In the genomic region with DNA sequence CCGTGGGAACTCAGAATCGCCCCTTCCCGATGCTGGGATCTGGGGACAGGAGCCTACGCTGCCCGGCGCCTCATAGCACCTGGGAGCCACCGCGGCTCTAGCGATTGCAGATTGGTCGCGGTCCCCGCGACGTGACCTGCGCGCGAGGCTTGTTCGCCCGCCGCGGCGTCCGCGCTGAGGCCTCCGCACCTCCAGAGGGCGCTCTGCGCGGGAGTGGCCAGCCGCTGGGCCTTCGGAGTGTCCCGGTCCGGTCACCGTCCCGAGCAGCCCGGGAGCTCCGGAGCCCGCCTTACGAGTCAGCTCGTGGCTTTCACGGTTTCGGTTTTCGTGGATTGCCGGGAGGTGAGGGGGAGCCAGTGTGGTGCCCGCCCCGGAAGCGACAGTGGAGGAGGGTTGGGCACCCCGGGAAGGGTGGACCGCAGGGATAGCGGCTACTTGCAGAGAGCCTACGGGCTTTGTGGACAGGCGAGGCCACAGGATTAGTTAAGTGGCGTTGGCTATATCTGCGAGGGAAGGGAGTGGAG, we compare ENCODE assay signal across 8 mouse cellular contexts. TPM values are rescaled to one million over a fixed set of nuclear protein-coding genes. Genes with fewer than 3 reads are reported as not detected.
A peak's percentile ranks its signal among the peaks of the same experiment; 100 is the strongest.
DNase-seq lines count a peak whose midpoint lies in the region; ATAC-seq and TF ChIP-seq lines count a peak whose summit lies in the region.

No protein-coding gene starts in this region.

- under 1% methylated on average over 53 of the region's 53 CpGs for WGBS in heart, embryonic 15.5 days
- WGBS in liver, embryonic 16.5 days (ENCODE audit: insufficient replicate concordance) = under 1% methylated on average over 53 of the region's 53 CpGs
- under 1% methylated on average over 53 of the region's 53 CpGs for WGBS in neural tube, embryonic 12.5 days
- under 1% methylated on average over 53 of the region's 53 CpGs for WGBS in stomach, postnatal 0 days

- H3K4me3 ChIP-seq in brown adipose tissue, adult 24 weeks (ENCODE audit: insufficient read depth, low read depth, low read length) = peak overlapping the region; percentile 72
- peak overlapping the region; percentile 74 for H3K4me3 ChIP-seq in heart, embryonic 15.5 days
- peak overlapping the region; percentile 83 for H3K4me3 ChIP-seq in liver, embryonic 16.5 days (ENCODE audit: low read depth, low read length)
- H3K4me3 ChIP-seq in neural tube, embryonic 12.5 days = peak overlapping the region; percentile 73
- peak overlapping the region; percentile 66 for H3K4me3 ChIP-seq in stomach, postnatal 0 days (ENCODE audit: low read depth, low read length)

- peak; percentile 76 for ATAC-seq in erythroid progenitor cell, adult 5-6 weeks (replicated peaks; ENCODE audit: low FRiP score, poor library complexity, severe bottlenecking)
- peak; percentile 81 for ATAC-seq in heart, embryonic 15.5 days (replicated peaks; ENCODE audit: insufficient number of reproducible peaks, insufficient read depth, low FRiP score, low read depth)
- peak; percentile 81 for ATAC-seq in liver, embryonic 16.5 days (ENCODE audit: low read depth)
- peak; percentile 77 for ATAC-seq in neural tube, embryonic 12.5 days (ENCODE audit: low FRiP score, low read depth)
- ATAC-seq in stomach, postnatal 0 days (ENCODE audit: low FRiP score, low TSS enrichment) = peak; percentile 90

- no peaks in the 10 kb centered on the region for H3K4me1 ChIP-seq in brown adipose tissue, adult 24 weeks (ENCODE audit: control insufficient read depth, insufficient read depth, insufficient read length, low read length)
- peaks cover 26% of the 10 kb centered on the region for H3K4me1 ChIP-seq in heart, embryonic 15.5 days (replicated peaks)
- H3K4me1 ChIP-seq in liver, embryonic 16.5 days (ENCODE audit: control insufficient read depth, low read depth, low read length) = peaks cover 21% of the 10 kb centered on the region
- H3K4me1 ChIP-seq in neural tube, embryonic 12.5 days = peaks cover 16% of the 10 kb centered on the region
- 0 out of 2 replicates have a peak, but pooled peaks cover 5% of the 10 kb centered on the region for H3K4me1 ChIP-seq in stomach, postnatal 0 days (replicated peaks; ENCODE audit: control insufficient read depth, insufficient read depth)

- H3K36me3 ChIP-seq in heart, embryonic 15.5 days = peaks cover 24% of the 10 kb centered on the region
- H3K36me3 ChIP-seq in liver, embryonic 16.5 days (ENCODE audit: control insufficient read depth, insufficient read depth) = no peaks in the 10 kb centered on the region
- peaks cover 23% of the 10 kb centered on the region for H3K36me3 ChIP-seq in neural tube, embryonic 12.5 days
- peaks cover 2% of the 10 kb centered on the region; the same call in 1 of the 2 replicates for H3K36me3 ChIP-seq in stomach, postnatal 0 days (ENCODE audit: control insufficient read depth, insufficient read depth, low read length)

- no peaks in the 10 kb centered on the region for H3K9me3 ChIP-seq in heart, embryonic 15.5 days (replicated peaks)
- no peaks in the 10 kb centered on the region for H3K9me3 ChIP-seq in liver, embryonic 16.5 days (replicated peaks; ENCODE audit: control insufficient read depth, low read length)
- H3K9me3 ChIP-seq in neural tube, embryonic 12.5 days = no peaks in the 10 kb centered on the region
- H3K9me3 ChIP-seq in stomach, postnatal 0 days (ENCODE audit: control insufficient read depth, low read length) = no peaks in the 10 kb centered on the region

- H3K4me2 ChIP-seq in heart, embryonic 15.5 days = peak overlapping the region; percentile 94
- peak overlapping the region; percentile 97 for H3K4me2 ChIP-seq in liver, embryonic 16.5 days (ENCODE audit: low read depth, low read length)
- H3K4me2 ChIP-seq in neural tube, embryonic 12.5 days (replicated peaks) = peak overlapping the region; percentile 93
- H3K4me2 ChIP-seq in stomach, postnatal 0 days (replicated peaks; ENCODE audit: low read depth) = peak overlapping the region; percentile 79

- H3K27ac ChIP-seq in brown adipose tissue, adult 24 weeks (replicated peaks; ENCODE audit: low read depth, low read length) = peak overlapping the region; percentile 77
- H3K27ac ChIP-seq in heart, embryonic 15.5 days = peak overlapping the region; percentile 90
- H3K27ac ChIP-seq in liver, embryonic 16.5 days (ENCODE audit: low read length) = peak overlapping the region; percentile 88
- H3K27ac ChIP-seq in neural tube, embryonic 12.5 days = peak overlapping the region; percentile 42
- peak overlapping the region; percentile 94 for H3K27ac ChIP-seq in stomach, postnatal 0 days (replicated peaks)

- DNase-seq in CD4-positive, CD25-positive, alpha-beta regulatory T cell, adult 2 months (ENCODE audit: low read depth, low spot score) = peak; percentile 89
- peak; percentile 88 to 96 for DNase-seq in kidney, postnatal 25 days
- peak; percentile 95 for DNase-seq in stomach, postnatal 0 days (ENCODE audit: low spot score)

- TF ChIP-seq EP300 in stomach, postnatal 0 days (optimal IDR thresholded peaks at IDR 0.05) = no peak

- H3K9ac ChIP-seq in heart, embryonic 15.5 days = peak overlapping the region; percentile 77
- peak overlapping the region; percentile 87 for H3K9ac ChIP-seq in liver, embryonic 16.5 days (ENCODE audit: low read depth, low read length)
- peak overlapping the region; percentile 75 for H3K9ac ChIP-seq in neural tube, embryonic 12.5 days
- H3K9ac ChIP-seq in stomach, postnatal 0 days (ENCODE audit: low read length) = peak overlapping the region; percentile 84

- TF ChIP-seq CTCF in stomach, postnatal 0 days (IDR thresholded peaks at IDR 0.05; ENCODE audit: low read depth) = peak; percentile 93

- H3K27me3 ChIP-seq in heart, embryonic 15.5 days = 0 out of 2 replicates have a peak, but pooled peaks cover 4% of the 10 kb centered on the region
- H3K27me3 ChIP-seq in liver, embryonic 16.5 days (ENCODE audit: control insufficient read depth, insufficient read depth, low read depth, low read length) = no peaks in the 10 kb centered on the region
- peaks cover 5% of the 10 kb centered on the region; the same call in 1 of the 2 replicates for H3K27me3 ChIP-seq in neural tube, embryonic 12.5 days (replicated peaks)
- H3K27me3 ChIP-seq in stomach, postnatal 0 days (ENCODE audit: control insufficient read depth, insufficient read depth, low read length) = no peaks in the 10 kb centered on the region

RNA-seq across cellular contexts. Expression of gene Dnm1, which starts 9.7 kb away (rescaled TPM):
- polyA plus RNA-seq in brown adipose tissue, adult 24 weeks (2012; ENCODE audit: insufficient read depth, insufficient read length, missing spikeins) = 2.6 and 7.4 TPM in 2 replicates
- not detected in 2 replicates for total RNA-seq in erythroid progenitor cell, adult 5-6 weeks (2015; ENCODE audit: low replicate concordance)
- not detected in 2 replicates for total RNA-seq in erythroid progenitor cell, adult 5-6 weeks (2017; ENCODE audit: low replicate concordance)
- 1.9 and 5.4 TPM in 2 replicates for polyA plus RNA-seq in heart, embryonic 15.5 days (2015; fragmentation: Nextera tagmentation; extraction: Ambion mirVana)
- polyA plus RNA-seq in liver, embryonic 16.5 days (2015; fragmentation: Nextera tagmentation; extraction: Ambion mirVana) = 0.25 and 0.52 TPM in 2 replicates
- 35.4 and 41.1 TPM in 2 replicates for polyA plus RNA-seq in neural tube, embryonic 12.5 days (2016; fragmentation: Nextera tagmentation; extraction: Ambion mirVana)
- polyA plus RNA-seq in stomach, postnatal 0 days (2015; fragmentation: Nextera tagmentation; extraction: Ambion mirVana) = 5.6 and 6.2 TPM in 2 replicates

RNA-seq across cellular contexts. Expression of gene Ciz1, which starts 10.8 kb away (rescaled TPM):
- polyA plus RNA-seq in brown adipose tissue, adult 24 weeks (2012; ENCODE audit: insufficient read depth, insufficient read length, missing spikeins) = 18.7 and 22.4 TPM in 2 replicates
- total RNA-seq in erythroid progenitor cell, adult 5-6 weeks (2015; ENCODE audit: low replicate concordance) = 65.4 and 90.1 TPM in 2 replicates
- 77.5 and 131 TPM in 2 replicates for total RNA-seq in erythroid progenitor cell, adult 5-6 weeks (2017; ENCODE audit: low replicate concordance)
- polyA plus RNA-seq in heart, embryonic 15.5 days (2015; fragmentation: Nextera tagmentation; extraction: Ambion mirVana) = 30.9 and 46.0 TPM in 2 replicates
- polyA plus RNA-seq in liver, embryonic 16.5 days (2015; fragmentation: Nextera tagmentation; extraction: Ambion mirVana) = 15.1 and 18.8 TPM in 2 replicates
- 55.8 and 57.6 TPM in 2 replicates for polyA plus RNA-seq in neural tube, embryonic 12.5 days (2016; fragmentation: Nextera tagmentation; extraction: Ambion mirVana)
- polyA plus RNA-seq in stomach, postnatal 0 days (2015; fragmentation: Nextera tagmentation; extraction: Ambion mirVana) = 14.0 and 16.1 TPM in 2 replicates

RNA-seq across cellular contexts. Expression of gene 1110008P14Rik, which starts 18.9 kb away (rescaled TPM):
- 296 and 402 TPM in 2 replicates for polyA plus RNA-seq in brown adipose tissue, adult 24 weeks (2012; ENCODE audit: insufficient read depth, insufficient read length, missing spikeins)
- total RNA-seq in erythroid progenitor cell, adult 5-6 weeks (2015; ENCODE audit: low replicate concordance) = 5.8 and 7.5 TPM in 2 replicates
- total RNA-seq in erythroid progenitor cell, adult 5-6 weeks (2017; ENCODE audit: low replicate concordance) = 3.7 and 7.2 TPM in 2 replicates
- polyA plus RNA-seq in heart, embryonic 15.5 days (2015; fragmentation: Nextera tagmentation; extraction: Ambion mirVana) = 43.9 and 46.0 TPM in 2 replicates
- 20.2 and 21.6 TPM in 2 replicates for polyA plus RNA-seq in liver, embryonic 16.5 days (2015; fragmentation: Nextera tagmentation; extraction: Ambion mirVana)
- 86.4 and 87.9 TPM in 2 replicates for polyA plus RNA-seq in neural tube, embryonic 12.5 days (2016; fragmentation: Nextera tagmentation; extraction: Ambion mirVana)
- 85.0 and 90.1 TPM in 2 replicates for polyA plus RNA-seq in stomach, postnatal 0 days (2015; fragmentation: Nextera tagmentation; extraction: Ambion mirVana)

RNA-seq across cellular contexts. Expression of gene Lcn2, which starts 25.2 kb away (rescaled TPM):
- polyA plus RNA-seq in brown adipose tissue, adult 24 weeks (2012; ENCODE audit: insufficient read depth, insufficient read length, missing spikeins) = 2.7 TPM in 1 of 2 replicates, not detected in the other
- 1,234 and 1,375 TPM in 2 replicates for total RNA-seq in erythroid progenitor cell, adult 5-6 weeks (2015; ENCODE audit: low replicate concordance)
- total RNA-seq in erythroid progenitor cell, adult 5-6 weeks (2017; ENCODE audit: low replicate concordance) = 165 and 167 TPM in 2 replicates
- 2.2 and 2.8 TPM in 2 replicates for polyA plus RNA-seq in heart, embryonic 15.5 days (2015; fragmentation: Nextera tagmentation; extraction: Ambion mirVana)
- 212 and 273 TPM in 2 replicates for polyA plus RNA-seq in liver, embryonic 16.5 days (2015; fragmentation: Nextera tagmentation; extraction: Ambion mirVana)
- polyA plus RNA-seq in neural tube, embryonic 12.5 days (2016; fragmentation: Nextera tagmentation; extraction: Ambion mirVana) = 0.68 and 1.1 TPM in 2 replicates
- 1.8 TPM in 2 replicates for polyA plus RNA-seq in stomach, postnatal 0 days (2015; fragmentation: Nextera tagmentation; extraction: Ambion mirVana)

RNA-seq across cellular contexts. Expression of gene Ptges2, which starts 32.8 kb away (rescaled TPM):
- 87.7 and 101 TPM in 2 replicates for polyA plus RNA-seq in brown adipose tissue, adult 24 weeks (2012; ENCODE audit: insufficient read depth, insufficient read length, missing spikeins)
- 0.42 and 0.72 TPM in 2 replicates for total RNA-seq in erythroid progenitor cell, adult 5-6 weeks (2015; ENCODE audit: low replicate concordance)
- total RNA-seq in erythroid progenitor cell, adult 5-6 weeks (2017; ENCODE audit: low replicate concordance) = 0.51 TPM in 1 of 2 replicates, not detected in the other
- 38.2 and 41.8 TPM in 2 replicates for polyA plus RNA-seq in heart, embryonic 15.5 days (2015; fragmentation: Nextera tagmentation; extraction: Ambion mirVana)
- polyA plus RNA-seq in liver, embryonic 16.5 days (2015; fragmentation: Nextera tagmentation; extraction: Ambion mirVana) = 9.4 and 11.0 TPM in 2 replicates
- 35.8 and 40.5 TPM in 2 replicates for polyA plus RNA-seq in neural tube, embryonic 12.5 days (2016; fragmentation: Nextera tagmentation; extraction: Ambion mirVana)
- 31.6 and 33.0 TPM in 2 replicates for polyA plus RNA-seq in stomach, postnatal 0 days (2015; fragmentation: Nextera tagmentation; extraction: Ambion mirVana)

Comparison
In these comparisons a context has a peak if more than half of its experiments do, and no peak if none do; other contexts are left out.
1. Peak in every context shown above with its lines: DNase-seq, ATAC-seq, H3K4me3 ChIP-seq and H3K27ac ChIP-seq.
2. H3K27ac ChIP-seq: peak in every context shown above with its lines; median percentile 94 in stomach, postnatal 0 days; 90 in heart, embryonic 15.5 days; 88 in liver, embryonic 16.5 days; 77 in brown adipose tissue, adult 24 weeks; 42 in neural tube, embryonic 12.5 days.